Mouse (Mus musculus): ENCODE measurements around the gene Ifnab.

- TF ChIP-seq CTCF (IDR thresholded peaks at IDR 0.05), result no peak
- no peak for TF ChIP-seq EP300 (IDR thresholded peaks at IDR 0.05)
Observed at GRCm38 (mm10) chr4:88698781-88699180, 7.6 kb upstream of the Ifnab start.

Data from lung, postnatal 0 days (tissue).